Mouse (Mus musculus): ENCODE data around the gene Snx4.
A peak's percentile ranks its signal among the peaks of the same experiment; 100 is the strongest.

Snx4 gene

DNA sequence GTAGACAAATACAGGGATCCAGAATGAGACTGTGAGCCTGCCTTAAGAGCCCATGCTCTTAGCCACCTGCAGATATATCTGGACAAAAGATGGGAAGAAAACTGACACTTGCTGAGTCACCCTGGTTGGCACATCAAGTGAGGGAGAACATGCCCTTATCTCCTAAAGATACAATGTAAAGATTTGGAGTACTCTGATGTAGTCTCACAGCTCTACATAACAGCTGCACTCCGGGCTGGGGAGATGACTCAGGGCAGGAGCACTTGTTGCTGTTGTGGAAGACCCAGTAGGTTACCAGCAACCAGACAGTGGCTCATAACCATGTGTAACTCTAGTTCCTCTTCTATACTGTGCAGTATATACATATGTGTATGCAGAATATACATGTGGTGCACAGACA lies 31.8 kb downstream of the Snx4 start:
- DNase-seq = no peak

DNA sequence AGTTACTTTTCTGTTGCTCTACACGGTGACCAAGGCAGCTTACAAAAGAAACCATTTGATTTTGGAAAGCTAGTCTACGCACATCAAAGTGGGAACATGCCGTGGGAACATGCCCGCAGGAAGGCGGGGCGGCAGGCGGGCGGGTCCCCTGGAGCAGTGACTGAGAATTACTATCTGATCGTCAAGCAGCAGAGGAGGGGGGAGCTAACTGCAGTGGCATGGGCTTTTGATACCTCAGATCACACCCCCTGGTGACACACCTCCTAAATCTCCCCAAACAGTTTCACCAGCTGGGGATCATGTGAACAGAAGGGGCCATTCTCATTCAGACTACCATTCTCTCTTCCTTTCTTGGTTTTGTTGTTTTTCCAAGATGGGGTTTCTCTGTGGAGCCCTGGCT lies 37.3 kb downstream of the Snx4 start:
- no peak for DNase-seq

DNA sequence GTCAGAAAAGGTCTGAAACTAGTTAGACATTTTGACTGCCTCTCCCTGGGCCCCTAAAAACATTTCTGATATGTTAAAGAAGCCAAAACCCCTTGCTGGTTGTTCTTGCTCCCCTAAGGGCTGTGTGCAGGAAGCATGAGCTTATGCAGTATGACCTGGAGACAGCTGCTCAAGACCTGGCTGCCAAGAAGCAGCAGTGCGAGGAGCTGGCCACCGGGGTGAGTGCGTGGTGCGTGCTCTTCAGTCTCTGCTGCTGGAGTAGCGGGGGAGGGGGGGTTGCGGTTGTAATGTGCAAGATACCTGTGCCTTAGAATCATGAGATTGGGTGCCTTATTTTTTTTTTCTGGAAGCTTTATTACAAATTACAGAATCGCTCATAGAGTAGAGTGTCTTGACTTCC lies 38.7 kb downstream of the Snx4 start:
- DNase-seq = no peak

DNA sequence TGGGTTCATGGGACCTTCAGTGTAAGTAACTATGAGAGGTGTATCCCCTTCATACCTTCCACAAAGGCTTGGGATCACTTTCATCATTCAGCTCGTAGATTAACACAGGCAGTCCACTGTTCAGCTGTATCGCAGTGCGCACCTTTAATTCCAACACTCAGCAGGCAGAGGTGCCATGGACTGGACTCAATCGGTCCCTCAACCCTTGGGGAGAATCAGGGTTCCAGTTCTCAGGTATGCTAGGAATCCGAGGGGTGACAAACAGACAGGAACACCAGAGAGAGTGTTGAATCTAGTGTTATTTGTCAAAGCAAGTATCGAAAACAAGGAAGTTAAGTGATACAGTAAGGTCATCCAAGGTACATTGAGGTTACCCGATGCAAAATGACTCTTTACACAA lies 41.0 kb downstream of the Snx4 start:
- DNase-seq = no peak

DNA sequence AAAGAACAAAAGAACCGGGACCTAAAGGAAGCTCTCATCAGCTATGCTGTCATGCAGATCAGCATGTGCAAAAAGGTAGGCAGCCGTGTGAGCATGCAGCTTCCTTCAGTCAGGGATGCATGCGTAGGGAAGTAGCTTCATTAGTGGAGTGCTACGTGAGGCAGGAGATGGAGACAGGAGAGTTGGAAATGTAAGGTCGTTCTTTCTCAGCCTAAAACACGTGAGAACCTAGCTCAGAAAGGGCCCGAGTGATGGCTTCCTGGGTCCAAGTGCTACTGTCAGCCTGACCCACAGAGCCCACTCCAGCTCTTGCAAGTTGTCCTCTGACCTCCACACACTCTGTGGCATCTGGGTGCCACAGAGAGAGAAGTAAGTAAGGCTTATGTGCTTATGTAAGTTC lies 43.4 kb downstream of the Snx4 start:
- DNase-seq = no peak

DNA sequence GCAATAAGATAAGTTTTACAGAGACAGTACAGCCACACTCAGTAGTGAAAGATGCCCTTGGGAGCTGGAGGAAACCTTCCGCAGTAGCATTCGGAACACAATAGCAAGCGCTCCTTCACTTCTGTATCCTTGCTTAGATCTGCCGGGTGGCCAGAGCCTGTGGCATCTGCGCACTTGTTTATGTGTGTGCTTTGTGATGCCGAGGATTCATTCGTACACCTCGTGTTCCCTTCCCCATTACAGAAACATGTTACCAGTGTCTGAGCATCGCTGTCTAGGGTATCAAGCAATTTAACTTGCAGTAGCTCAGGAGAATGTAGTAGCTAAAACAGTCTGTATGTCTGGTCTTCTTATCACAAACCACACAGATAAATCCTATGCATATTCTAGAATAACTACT lies 44.1 kb downstream of the Snx4 start:
- no peak for DNase-seq

DNA sequence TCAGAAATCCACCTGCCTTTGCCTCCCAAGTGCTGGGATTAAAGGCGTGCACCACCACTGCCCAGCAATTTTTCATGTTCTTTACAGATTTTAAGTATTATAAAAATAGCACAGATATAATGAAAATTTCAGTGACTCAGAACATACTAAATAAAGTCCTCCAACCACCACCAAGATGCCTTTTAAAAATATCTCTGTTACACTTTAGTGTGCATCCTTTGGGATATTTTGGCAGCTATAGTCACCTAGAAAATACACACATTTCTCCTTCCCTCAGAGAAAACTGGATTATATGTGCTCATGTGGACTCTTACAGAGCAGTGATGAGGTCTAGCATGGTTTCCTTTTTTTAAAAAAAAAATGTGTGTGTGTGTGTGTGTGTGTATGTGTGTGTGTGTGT lies 46.3 kb downstream of the Snx4 start:
- no peak for DNase-seq

DNA sequence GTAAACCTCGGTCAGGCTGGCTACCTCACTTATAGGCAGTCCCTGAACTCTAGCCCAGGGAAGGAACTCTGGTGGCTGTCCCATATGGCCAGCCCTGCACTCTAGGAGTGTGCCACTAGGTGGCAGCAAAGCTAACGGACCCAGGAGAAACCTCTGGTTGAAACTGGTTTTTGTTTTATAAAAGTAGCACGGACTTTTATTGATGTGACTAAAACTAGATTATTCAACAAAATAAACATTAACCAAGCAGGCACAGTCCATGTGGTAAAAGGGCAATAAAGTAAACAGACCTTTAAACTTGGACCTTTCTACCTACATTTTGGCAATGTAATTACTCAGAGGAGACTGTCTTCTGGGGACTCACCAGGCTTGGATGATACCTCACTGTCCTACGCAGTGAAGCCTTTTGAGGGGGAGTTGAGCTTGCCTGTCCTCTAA lies 55.4 kb downstream of the Snx4 start:
- peak; percentile 63 for DNase-seq

DNA sequence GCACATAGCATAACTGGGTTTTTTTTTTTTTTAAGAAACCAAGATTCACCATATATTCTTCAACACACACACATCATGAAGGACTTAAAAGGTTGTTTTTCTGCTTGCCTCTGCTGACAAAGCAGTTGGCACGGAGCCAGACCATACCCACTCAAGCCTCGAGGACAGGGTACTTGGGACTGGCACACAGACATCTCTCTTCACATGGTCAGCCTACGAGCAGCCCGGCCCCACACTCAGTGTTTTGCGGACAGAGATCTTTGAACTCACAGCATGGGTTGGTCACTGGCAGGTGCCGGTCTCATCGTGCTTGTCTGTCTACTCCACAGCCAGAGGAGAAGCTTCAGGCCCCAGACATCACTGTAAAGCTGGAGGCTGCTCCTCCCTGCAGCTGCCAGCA lies 56.5 kb downstream of the Snx4 start:
- DNase-seq = no peak

DNA sequence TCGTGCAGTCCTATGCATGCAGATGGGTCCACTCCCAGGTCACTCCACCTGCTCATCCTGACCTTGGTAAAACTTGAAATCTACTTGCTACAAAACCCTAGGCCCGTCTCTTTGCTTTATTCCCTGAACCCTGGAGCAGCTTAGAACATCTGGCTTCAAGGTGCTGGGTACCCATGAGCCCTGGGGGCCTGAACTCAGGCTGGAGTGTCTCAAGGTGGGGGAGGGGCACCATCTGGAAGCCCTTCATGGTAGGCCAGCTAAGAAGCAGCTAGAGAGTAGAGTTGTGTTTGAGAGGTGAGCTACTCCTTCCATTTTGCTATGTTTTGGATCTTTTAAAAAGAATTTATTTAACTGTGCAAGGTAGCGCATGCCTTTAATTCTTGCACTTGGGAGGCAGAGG lies 57.8 kb downstream of the Snx4 start:
- DNase-seq = no peak

DNA sequence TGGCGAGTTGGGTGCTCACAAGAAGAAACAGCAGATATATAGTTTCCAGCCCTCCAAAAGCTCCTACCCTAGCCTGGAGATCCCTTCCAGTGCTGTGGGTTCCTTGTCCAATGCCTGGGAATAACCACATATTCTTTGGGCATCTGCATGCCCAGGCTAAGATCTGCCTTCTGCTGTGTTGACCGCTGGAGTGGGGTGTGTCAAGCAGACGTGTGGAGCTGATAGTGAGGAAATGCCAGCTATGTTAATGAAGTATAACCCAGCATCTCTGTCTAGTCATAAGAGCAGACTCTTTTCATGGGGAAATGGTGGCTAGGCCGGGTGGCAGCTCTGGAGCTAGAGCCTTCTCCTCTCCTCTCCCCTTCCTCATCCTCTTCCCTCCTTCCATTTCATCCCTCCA lies 64.4 kb downstream of the Snx4 start:
- no peak for DNase-seq

DNA sequence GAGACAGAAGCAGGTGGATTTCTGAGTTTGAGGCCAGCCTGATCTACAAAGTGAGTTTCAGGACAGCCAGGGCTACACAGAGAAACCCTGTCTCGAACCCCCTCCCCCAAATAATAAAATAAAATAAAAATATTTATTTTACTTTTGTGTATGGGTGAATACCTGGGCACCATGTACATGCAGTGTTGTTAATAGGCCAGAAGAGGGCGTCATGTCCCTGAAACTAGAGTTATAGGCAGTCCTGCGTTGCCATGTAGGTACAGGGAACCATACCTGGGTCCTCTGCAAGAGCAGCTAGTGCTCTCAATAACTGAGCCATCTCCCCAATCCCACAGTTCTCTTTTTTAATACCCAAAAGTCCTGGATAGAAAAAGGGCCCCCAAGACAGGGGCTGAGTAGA lies 66.4 kb downstream of the Snx4 start:
- no peak for DNase-seq

DNA sequence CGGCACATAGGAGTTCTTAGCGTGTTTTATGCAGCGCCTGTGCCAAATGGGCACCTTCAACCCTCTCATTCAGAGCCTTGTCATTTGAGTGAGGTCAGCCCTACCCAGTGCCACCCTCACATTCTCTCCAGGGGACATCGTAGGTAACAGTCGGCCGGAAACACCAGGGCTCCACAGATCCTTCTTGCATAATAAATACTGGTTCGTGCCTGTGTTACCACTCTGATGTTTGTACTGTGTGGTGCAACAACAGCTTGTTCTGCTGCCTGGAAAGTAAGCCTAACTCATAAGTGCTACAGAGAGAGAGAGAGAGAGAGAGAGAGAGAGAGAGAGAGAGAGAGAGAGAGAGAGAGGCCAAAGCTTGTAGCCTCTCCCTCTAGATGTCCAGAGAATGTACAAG lies 66.8 kb downstream of the Snx4 start:
- DNase-seq = no peak

DNA sequence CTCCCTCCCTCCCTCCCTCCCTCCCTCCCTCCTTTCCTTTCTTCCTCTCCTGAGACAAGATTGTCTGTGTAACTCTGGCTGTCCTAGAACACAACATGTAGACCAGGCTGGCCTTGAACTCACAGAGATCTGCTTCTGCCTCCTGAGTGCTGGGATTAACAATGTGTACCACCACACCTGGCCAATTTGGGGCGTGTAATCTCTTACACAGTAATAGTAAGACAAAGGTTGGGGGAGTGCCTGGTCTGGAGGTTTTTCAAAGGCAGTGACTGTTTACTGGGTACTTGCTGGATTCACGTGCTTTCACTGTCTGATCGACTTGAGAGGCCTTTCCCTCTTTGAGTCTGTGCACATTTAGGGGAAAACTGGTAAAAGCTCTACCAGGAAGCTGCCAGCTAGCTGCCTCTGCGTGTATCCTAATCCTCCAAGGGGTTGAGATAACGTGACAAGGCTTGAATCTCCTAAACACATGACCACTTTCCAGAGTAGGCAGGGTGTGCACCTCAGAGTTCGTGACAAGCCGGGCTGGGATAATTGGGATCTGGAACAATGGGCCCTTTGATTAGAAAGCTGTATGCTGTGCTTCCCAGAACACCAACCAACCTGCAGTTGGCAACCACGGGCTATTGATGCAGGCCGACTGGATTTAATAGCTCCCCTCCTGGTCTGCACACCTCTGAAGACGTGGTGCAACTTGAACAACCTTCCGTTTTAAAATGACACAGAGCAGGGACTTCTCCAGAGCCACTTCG lies 74.6 kb downstream of the Snx4 start:
- DNase-seq = no peak

DNA sequence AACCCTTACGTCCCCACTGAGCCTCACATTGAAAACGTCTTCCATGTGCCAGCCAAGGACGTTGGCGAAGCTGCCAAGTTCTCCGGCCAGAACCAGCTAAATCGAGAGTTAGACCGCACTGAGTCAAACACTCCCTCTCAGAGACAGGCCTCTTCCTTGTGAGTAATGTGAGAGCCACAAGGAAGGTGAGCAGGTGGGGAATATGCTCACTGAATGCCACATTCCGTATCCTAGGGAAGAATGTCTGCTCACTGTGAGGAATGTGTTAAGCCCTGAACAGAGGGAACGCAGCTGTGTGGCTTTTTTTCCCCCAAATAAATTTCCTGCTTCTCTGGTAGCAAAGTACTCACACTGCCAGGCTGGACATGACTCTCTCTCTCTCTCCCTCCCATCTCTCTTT lies 75.3 kb downstream of the Snx4 start:
- no peak for DNase-seq

DNA sequence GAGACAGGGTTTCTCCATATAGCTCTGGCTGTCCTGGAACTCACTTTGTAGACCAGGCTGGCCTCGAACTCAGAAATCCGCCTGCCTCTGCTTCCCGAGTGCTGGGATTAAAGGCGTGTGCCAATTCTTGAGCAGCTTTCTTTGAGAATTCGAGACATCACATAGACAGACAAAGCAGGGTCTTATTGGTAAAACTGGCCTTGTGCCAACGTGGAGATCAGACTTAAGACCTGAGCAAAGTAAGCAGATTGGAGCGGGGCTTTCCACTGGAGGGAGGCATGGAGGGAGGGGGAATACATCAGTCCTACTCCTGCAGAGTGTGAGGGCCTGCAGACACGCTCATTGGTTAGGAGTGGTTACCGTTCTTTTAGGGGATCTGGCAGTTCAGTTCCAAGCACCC lies 75.9 kb downstream of the Snx4 start:
- DNase-seq = no peak

DNA sequence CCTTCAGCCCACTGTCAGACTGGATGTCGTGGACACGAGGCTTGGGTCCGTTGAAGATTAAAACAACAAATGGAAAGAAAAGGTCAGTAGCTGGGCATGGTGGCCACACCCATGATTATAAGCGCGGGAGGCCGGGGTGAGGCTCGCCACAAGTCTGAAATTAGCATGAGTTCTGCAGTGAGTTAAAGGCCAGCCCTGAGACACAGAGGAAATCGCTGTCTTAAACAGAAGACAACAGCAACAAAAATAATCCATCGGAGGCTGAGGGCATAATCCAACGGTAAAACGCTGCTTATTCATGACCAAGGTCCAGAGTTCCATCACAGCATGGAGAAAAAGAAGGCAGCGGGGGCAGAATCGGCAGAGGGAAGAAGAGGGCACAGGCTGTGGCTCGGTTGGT lies 81.8 kb downstream of the Snx4 start:
- DNase-seq = no peak

DNA sequence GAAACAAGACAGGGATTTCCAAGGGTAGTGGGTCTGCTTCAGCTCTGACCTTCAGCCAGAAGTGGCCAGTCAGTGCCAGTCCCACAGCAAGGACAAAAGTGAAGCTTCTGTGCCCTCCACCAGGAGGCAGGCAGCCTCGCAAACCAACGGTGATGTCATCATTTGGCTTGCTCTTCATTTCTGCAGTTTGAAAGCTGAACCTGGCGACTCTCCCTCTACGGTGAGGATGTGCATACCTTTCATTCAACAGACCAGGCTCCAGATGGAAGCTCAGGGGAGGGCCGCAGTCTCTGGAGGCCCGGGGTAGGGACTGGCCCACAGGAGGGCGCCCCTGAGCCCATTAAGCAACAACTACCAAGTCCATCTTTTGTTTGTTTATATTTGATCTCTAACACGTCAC lies 85.9 kb downstream of the Snx4 start:
- DNase-seq = peak; percentile 91

DNA sequence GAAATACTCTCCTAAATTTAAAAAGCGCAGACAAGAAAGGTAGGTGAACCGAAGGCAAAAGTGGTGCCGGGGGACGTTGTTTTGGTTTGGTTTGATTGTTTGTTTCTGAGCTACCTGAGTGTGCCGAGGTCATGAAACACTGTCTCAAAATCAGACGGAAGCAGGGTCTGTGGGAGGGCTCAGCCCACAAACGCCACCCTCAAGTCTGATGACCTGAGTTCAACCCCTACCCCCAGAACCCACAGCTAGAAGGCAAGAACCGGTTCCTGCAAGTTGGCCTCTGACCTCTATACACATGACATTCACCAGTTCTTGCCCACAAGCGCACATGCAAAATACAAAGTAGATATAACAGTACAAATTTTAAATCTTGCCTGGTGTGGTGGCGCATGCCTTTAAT lies 86.4 kb downstream of the Snx4 start:
- peak; percentile 13 for DNase-seq

DNA sequence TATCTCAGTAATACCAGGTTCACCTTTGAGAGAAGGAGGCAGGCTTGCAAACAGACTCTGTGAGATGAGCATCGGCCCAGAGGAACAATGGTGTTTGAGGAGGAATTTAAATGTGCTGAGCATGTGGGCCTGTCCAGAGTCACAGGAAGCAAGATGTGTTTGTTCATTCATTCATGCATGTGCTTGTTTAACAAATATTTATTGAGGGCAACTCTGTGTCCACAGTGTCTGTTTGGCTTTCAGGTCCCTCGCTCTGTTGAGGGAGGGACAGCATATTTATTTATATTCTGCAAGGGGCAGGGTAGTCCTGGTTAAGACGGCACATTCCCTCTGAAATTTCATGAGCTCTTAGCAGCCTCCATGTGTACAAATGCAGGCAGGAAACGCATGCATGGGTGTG lies 87.2 kb downstream of the Snx4 start:
- DNase-seq = no peak

DNA sequence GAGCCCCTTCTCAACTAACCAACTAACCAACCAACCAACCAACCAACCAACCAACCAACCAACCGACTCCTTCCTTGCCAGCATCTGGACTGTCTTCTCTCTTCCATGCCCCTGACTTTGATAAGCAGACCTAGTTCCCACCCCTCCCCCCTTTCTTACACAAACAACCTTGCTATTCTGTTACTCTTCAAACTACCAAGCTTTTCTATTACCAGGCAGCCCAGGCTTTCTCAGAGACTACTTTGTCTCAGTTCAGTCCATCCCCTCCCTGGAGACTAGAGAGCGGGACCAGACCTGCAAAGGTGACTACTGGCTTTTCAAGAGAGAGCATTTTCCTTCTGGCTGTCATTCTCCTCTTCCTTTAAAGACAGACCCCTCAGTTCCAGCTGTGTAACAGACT lies 88.2 kb downstream of the Snx4 start:
- no peak for DNase-seq

DNA sequence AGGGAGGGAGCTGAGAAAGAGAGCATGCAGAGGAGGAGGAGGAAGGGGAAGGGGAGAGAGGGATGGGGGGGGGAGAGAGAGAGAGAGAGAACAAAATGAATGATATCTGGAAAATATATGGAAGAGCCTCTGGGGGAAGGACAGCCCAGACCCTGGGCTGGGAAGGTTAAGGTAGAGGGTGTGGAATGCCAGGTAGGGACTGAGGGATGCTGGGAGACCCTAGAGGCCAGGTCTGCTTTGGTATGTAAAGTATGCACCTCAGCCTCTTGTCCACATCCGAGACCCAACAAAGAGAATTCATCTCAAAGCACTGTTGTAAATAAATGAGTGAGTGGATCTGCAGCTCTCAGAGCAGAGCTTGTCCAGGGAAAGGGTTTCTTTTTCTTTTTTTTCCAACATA lies 91.1 kb downstream of the Snx4 start:
- DNase-seq = no peak

DNA sequence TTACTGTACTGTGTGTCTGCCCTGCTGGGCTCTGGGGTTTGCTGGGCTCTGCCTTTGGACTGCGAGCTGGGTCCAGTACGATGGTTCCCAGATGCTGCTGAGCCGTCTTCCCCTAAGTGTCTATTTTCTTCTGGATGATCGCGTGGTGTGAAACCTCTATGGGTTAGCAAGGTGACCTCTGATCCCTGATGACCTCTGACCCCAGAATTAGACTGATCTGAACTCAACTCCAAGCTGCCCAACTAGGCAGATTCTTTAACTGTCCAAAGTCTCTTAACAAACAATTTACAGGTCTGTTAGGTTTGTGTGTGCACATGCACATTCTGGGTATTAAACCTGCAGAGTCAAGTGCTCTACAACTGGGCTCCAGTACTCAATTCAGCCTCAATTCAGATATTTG lies 91.9 kb downstream of the Snx4 start:
- no peak for DNase-seq

DNA sequence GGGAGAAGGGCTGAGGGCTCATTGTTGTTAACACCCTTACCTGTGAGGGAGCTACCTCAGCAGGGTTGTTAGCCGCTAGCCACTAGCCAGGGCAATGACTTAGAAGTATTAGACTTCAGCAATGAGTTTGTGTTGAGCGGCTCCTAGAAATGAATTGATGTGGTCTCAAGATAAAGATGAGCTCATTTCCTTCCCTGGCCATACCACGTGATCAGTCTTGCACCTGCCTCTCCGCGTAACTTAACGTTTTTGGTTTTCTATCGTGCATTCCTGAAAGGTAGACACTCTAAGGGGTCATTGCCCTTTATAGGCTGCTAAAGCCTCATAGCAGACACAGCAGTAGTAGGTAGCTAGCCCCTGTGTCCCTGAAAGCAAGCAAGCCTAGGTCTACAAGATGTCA lies 92.4 kb downstream of the Snx4 start:
- no peak for DNase-seq

DNA sequence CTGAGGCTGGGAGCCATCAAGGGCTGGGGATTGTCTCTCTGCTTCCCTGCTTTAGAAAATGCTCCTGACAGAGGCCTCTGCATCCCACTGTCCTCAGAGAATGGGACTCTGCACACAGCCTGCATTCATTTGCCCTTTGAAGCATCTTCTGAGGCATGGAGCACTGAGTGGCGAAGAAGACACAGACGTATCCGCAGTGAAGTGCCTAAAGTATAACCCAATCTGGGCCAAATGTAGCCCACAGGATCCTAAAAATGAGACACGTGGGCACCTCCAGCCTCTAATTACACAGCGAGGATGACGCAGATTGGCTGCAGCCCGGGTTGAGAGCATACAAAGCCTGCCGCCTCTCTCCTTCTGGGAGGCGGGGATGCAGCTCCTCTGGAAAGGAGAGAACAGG lies 93.1 kb downstream of the Snx4 start:
- no peak for DNase-seq

DNA sequence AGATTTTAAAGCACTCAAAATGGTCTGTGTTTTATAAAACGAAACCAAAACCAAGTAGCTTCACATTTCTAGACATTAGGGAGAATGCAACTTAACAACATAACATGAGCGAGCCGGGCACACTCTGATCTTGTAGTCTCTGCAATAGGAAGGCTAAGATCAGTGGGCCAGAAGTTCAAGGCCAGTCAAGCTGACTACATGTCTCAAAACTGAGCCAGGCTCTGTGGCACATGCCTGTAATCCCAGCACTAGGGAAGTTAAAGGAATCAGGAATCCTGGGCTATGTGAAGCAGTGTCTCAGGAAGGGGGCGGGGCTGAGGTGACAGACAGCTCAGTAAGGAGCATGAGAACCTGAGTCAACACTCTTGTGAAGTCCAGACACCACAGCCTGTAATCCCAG lies 93.6 kb downstream of the Snx4 start:
- no peak for DNase-seq
